Mouse (Mus musculus) megakaryocyte, embryonic 14.5 days (primary cell): ENCODE measurements at regions not wholly inside any gene's neighbourhood (a gene's known extent, or its start where the extent isn't known, plus 50 kb on each side); places are given as distances from the start of the nearest gene placed in this dataset.

ENCODE experiments used
- H3K27me3 ChIP-seq: replicated peaks from 2 replicates; pipeline ENCODE3; 2012; ENCODE audit warnings: inconsistent platforms
- H3K36me3 ChIP-seq: replicated peaks from 2 replicates; pipeline ENCODE3; 2012; ENCODE audit warnings: low read length, inconsistent platforms, mixed read lengths
- H3K4me1 ChIP-seq: 2 replicates; pipeline ENCODE4 v1.6.1; 2012; ENCODE audit warnings: inconsistent platforms
- H3K4me3 ChIP-seq: replicated peaks from 2 replicates; pipeline ENCODE3; 2012; ENCODE audit warnings: moderate library complexity, mild to moderate bottlenecking, inconsistent platforms
- H3K9me3 ChIP-seq: 2 replicates; pipeline ENCODE4 v1.6.1; 2012; ENCODE audit warnings: inconsistent platforms
- FLI1 ChIP-seq: IDR thresholded peaks from 2 replicates; pipeline ENCODE4 v1.6.1; 2012; ENCODE audit warnings: low read length, inconsistent platforms, mixed read lengths
- GATA1 ChIP-seq: IDR thresholded peaks from 3 replicates; pipeline ENCODE4 v1.6.1; 2012; ENCODE audit warnings: mixed read lengths, low read length, inconsistent platforms, borderline replicate concordance

- H3K4me3 ChIP-seq: peak overlapping the region; percentile 19
- peaks cover 73% of the 10 kb centered on the region for H3K4me1 ChIP-seq
- H3K9me3 ChIP-seq: no peaks in the 10 kb centered on the region
- H3K27me3 ChIP-seq: peaks cover 28% of the 10 kb centered on the region
- no peaks in the 10 kb centered on the region for H3K36me3 ChIP-seq
- no peak for TF ChIP-seq FLI1
- no peak for TF ChIP-seq GATA1
These were observed 118.6 kb downstream of the 1810010D01Rik start for GRCm38 (mm10) chr7:145089315-145089721.

GRCm38 (mm10) chr7:145088655-145089054, 119.3 kb downstream of the 1810010D01Rik start:
- TF ChIP-seq GATA1 (no peak), FLI1 (no peak)
- peak overlapping the region; percentile 50 for H3K4me3 ChIP-seq
- no peaks in the 10 kb centered on the region for H3K36me3 ChIP-seq
- H3K27me3 ChIP-seq: peaks cover 23% of the 10 kb centered on the region
- peaks cover 67% of the 10 kb centered on the region for H3K4me1 ChIP-seq
- H3K9me3 ChIP-seq: no peaks in the 10 kb centered on the region

GRCm38 (mm10) chr7:145087790-145088189, 120.1 kb downstream of the 1810010D01Rik start:
- no peak overlapping the region for H3K4me3 ChIP-seq
- TF ChIP-seq FLI1 (no peak), GATA1 (no peak)
- H3K4me1 ChIP-seq: peaks cover 67% of the 10 kb centered on the region
- H3K36me3 ChIP-seq: no peaks in the 10 kb centered on the region
- peaks cover 24% of the 10 kb centered on the region for H3K27me3 ChIP-seq
- H3K9me3 ChIP-seq: no peaks in the 10 kb centered on the region

GRCm38 (mm10) chr7:145082917-145083752, 124.8 kb downstream of the 1810010D01Rik start:
- no peaks in the 10 kb centered on the region for H3K9me3 ChIP-seq
- peaks cover 39% of the 10 kb centered on the region for H3K4me1 ChIP-seq
- TF ChIP-seq FLI1 (no peak), GATA1 (no peak)
- no peaks in the 10 kb centered on the region for H3K36me3 ChIP-seq
- H3K27me3 ChIP-seq: peaks cover 42% of the 10 kb centered on the region
- no peak overlapping the region for H3K4me3 ChIP-seq

- no peak for TF ChIP-seq FLI1
- TF ChIP-seq GATA1: no peak
- H3K27me3 ChIP-seq: peaks cover 73% of the 10 kb centered on the region
These were observed 132.5 kb upstream of the Ccnd1 start for GRCm38 (mm10) chr7:145071996-145072790.

GRCm38 (mm10) chr7:145071533-145071932, 131.8 kb upstream of the Ccnd1 start:
- H3K27me3 ChIP-seq: peaks cover 73% of the 10 kb centered on the region
- TF ChIP-seq GATA1: no peak
- no peak for TF ChIP-seq FLI1
- peaks cover 22% of the 10 kb centered on the region for H3K4me1 ChIP-seq
- H3K9me3 ChIP-seq: no peaks in the 10 kb centered on the region; the same call in 1 of the 2 replicates
- no peak overlapping the region for H3K4me3 ChIP-seq
- H3K36me3 ChIP-seq: no peaks in the 10 kb centered on the region

More at GRCm38 (mm10) chr7:145071996-145072790, 132.5 kb upstream of the Ccnd1 start:
- Histone ChIP-seq H3K9me3 (no peaks in the 10 kb centered on the region; the same call in 1 of the 2 replicates), H3K36me3 (no peaks in the 10 kb centered on the region), H3K4me1 (peaks cover 21% of the 10 kb centered on the region), H3K4me3 (no peak overlapping the region)

GRCm38 (mm10) chr7:145067366-145067765, 127.6 kb upstream of the Ccnd1 start:
- TF ChIP-seq GATA1 (no peak), FLI1 (no peak)
- no peak overlapping the region for H3K4me3 ChIP-seq
- peaks cover 29% of the 10 kb centered on the region for H3K9me3 ChIP-seq
- peaks cover 84% of the 10 kb centered on the region for H3K27me3 ChIP-seq
- peaks cover 16% of the 10 kb centered on the region for H3K4me1 ChIP-seq
- H3K36me3 ChIP-seq: no peaks in the 10 kb centered on the region

- Histone ChIP-seq H3K27me3 (peaks cover 77% of the 10 kb centered on the region), H3K4me3 (no peak overlapping the region), H3K36me3 (no peaks in the 10 kb centered on the region), H3K4me1 (peaks cover 14% of the 10 kb centered on the region), H3K9me3 (peaks cover 5% of the 10 kb centered on the region; the same call in 1 of the 2 replicates)
- no peak for TF ChIP-seq FLI1
- no peak for TF ChIP-seq GATA1
These were observed 116.6 kb upstream of the Ccnd1 start for GRCm38 (mm10) chr7:145056320-145056719.

GRCm38 (mm10) chr7:145051616-145052015, 111.9 kb upstream of the Ccnd1 start:
- Histone ChIP-seq H3K27me3 (peaks cover 49% of the 10 kb centered on the region), H3K9me3 (peaks cover 5% of the 10 kb centered on the region; the same call in 1 of the 2 replicates), H3K4me1 (peaks cover 46% of the 10 kb centered on the region), H3K4me3 (no peak overlapping the region), H3K36me3 (no peaks in the 10 kb centered on the region)
- TF ChIP-seq GATA1 (no peak), FLI1 (no peak)
